In the genomic region with DNA sequence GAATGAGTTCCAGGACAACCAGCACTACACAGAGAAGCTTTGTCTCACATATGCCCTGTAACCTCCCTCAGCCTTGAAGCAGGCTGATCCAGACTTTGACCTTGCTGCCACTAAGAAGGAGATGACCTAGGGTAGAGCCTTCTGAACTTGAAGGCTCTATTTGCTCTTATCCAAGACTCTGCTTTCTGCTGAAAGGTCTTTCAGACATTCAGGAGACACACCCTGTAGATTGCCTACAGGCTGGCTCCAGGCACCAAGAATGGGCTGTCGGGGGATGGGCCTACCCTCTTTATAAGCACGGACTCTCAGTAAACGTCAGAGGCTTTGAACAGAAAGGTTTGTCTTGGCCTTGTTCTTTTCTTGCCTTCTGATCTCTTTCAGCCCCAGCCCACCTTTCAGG, we compare ENCODE assay signal across 5 mouse cellular contexts. TPM values are rescaled to one million over a fixed set of nuclear protein-coding genes. Genes with fewer than 3 reads are reported as not detected.
DNase-seq lines count a peak whose midpoint lies in the region; ATAC-seq and TF ChIP-seq lines count a peak whose summit lies in the region.
"Not testable (repeated sequence)": the region's sequence is repeated elsewhere in the genome, so short reads cannot be mapped to it uniquely, and the experiment has no call there.

No protein-coding gene starts in this region.

- not testable (repeated sequence) for H3K27me3 ChIP-seq in ES-Bruce4 (ENCODE audit: control insufficient read depth, insufficient read depth, low read length, poor library complexity, severe bottlenecking); intestine, embryonic 16.5 days (replicated peaks; ENCODE audit: control insufficient read depth, insufficient read depth, low read length); stomach, postnatal 0 days (ENCODE audit: control insufficient read depth, insufficient read depth, low read length)

- H3K4me2 ChIP-seq in intestine, embryonic 16.5 days (ENCODE audit: low read depth, low read length); stomach, postnatal 0 days (replicated peaks; ENCODE audit: low read depth): not testable (repeated sequence)

- H3K4me3 ChIP-seq in ES-Bruce4 (ENCODE audit: low read depth, low read length); ES-E14 (ENCODE audit: insufficient read depth in 1 of 2, low read depth in 1 of 2, low read length in 2 of 2, poor library complexity in 1 of 2, severe bottlenecking in 1 of 2); intestine, embryonic 16.5 days (ENCODE audit: low read length); stomach, postnatal 0 days (ENCODE audit: low read depth, low read length): not testable (repeated sequence)

- 44% methylated on average over 3 of the region's 3 CpGs for WGBS in intestine, embryonic 16.5 days
- WGBS in stomach, postnatal 0 days: 41% methylated on average over 3 of the region's 3 CpGs

- H3K27ac ChIP-seq in ES-Bruce4 (ENCODE audit: insufficient read depth, low read length); ES-E14 (ENCODE audit: insufficient read depth, low read depth, low read length, poor library complexity, severe bottlenecking); stomach, postnatal 0 days (replicated peaks): not testable (repeated sequence)
- peak overlapping the region; percentile 41; the same call in 1 of the 2 replicates for H3K27ac ChIP-seq in intestine, embryonic 16.5 days (ENCODE audit: low read length)

- TF ChIP-seq POLR2A in ES-Bruce4 (IDR thresholded peaks at IDR 0.05; ENCODE audit: insufficient read depth, low read length): not testable (repeated sequence)

- in situ Hi-C loops in ES-E14 (cut with MboI; ENCODE audit: low sequenced_read_pairs in 2 of 2, unreplicated experiment in 2 of 2): not testable (repeated sequence)

- peak; percentile 63 for ATAC-seq in intestine, embryonic 16.5 days
- ATAC-seq in stomach, postnatal 0 days (ENCODE audit: low FRiP score, low TSS enrichment): not testable (repeated sequence)

- H3K9me3 ChIP-seq in ES-Bruce4 (replicated peaks; ENCODE audit: control insufficient read depth, insufficient read depth, low read length, poor library complexity, severe bottlenecking); ES-E14 (ENCODE audit: control insufficient read depth, insufficient read depth, low read depth, low read length); intestine, embryonic 16.5 days (ENCODE audit: control insufficient read depth, low read length); stomach, postnatal 0 days (ENCODE audit: control insufficient read depth, low read length): not testable (repeated sequence)

- DNase-seq in ES-E14 (ENCODE audit: low read depth, low spot score) (peak; percentile 41), ZHBTc4 (ENCODE audit: low read depth, low spot score) (peak; percentile 80)
- peak; percentile 37 for DNase-seq in stomach, postnatal 0 days (ENCODE audit: low spot score)

- 0 out of 2 replicates have a peak, but pooled peaks have one; percentile 47 for TF ChIP-seq EP300 in ES-Bruce4 (IDR thresholded peaks at IDR 0.05; ENCODE audit: insufficient read depth, low read depth, low read length)
- TF ChIP-seq EP300 in stomach, postnatal 0 days (optimal IDR thresholded peaks at IDR 0.05): not testable (repeated sequence)

- TF ChIP-seq CTCF in ES-Bruce4 (IDR thresholded peaks at IDR 0.05; ENCODE audit: low read depth, low read length); stomach, postnatal 0 days (IDR thresholded peaks at IDR 0.05; ENCODE audit: low read depth): not testable (repeated sequence)

- not testable (repeated sequence) for H3K9ac ChIP-seq in ES-Bruce4 (ENCODE audit: low read depth, poor library complexity, severe bottlenecking); ES-E14 (ENCODE audit: insufficient read depth, low read depth, low read length, poor library complexity, severe bottlenecking); intestine, embryonic 16.5 days (ENCODE audit: low read depth, low read length); stomach, postnatal 0 days (ENCODE audit: low read length)

- H3K4me1 ChIP-seq in ES-Bruce4 (ENCODE audit: control insufficient read depth, insufficient read depth, low read length); ES-E14 (ENCODE audit: control insufficient read depth in 2 of 2, insufficient read depth in 2 of 2, low read length in 2 of 2, poor library complexity in 1 of 2); intestine, embryonic 16.5 days (ENCODE audit: control insufficient read depth, insufficient read depth, low read length); stomach, postnatal 0 days (replicated peaks; ENCODE audit: control insufficient read depth, insufficient read depth): not testable (repeated sequence)

- not testable (repeated sequence) for H3K36me3 ChIP-seq in ES-Bruce4 (ENCODE audit: control insufficient read depth, insufficient read depth, low read length, poor library complexity, severe bottlenecking); ES-E14 (ENCODE audit: control insufficient read depth, insufficient read depth, low read length, poor library complexity, severe bottlenecking); intestine, embryonic 16.5 days (ENCODE audit: control insufficient read depth, insufficient read depth, low read length); stomach, postnatal 0 days (ENCODE audit: control insufficient read depth, insufficient read depth, low read length)

RNA-seq across cellular contexts. Expression of a gene that starts 9.5 kb away (rescaled TPM):
- 32.0 and 34.8 TPM in 2 replicates for polyA plus RNA-seq in ES-Bruce4 (2011; ENCODE audit: insufficient read depth, insufficient read length, low read depth, missing spikeins)
- total RNA-seq in ES-E14 (2012; rRNA removed): 10.8 and 14.4 TPM in 2 replicates
- 63.0 and 77.2 TPM in 2 replicates for polyA plus RNA-seq in intestine, embryonic 16.5 days (2015; fragmentation: Nextera tagmentation; extraction: Ambion mirVana)
- polyA plus RNA-seq in stomach, postnatal 0 days (2015; fragmentation: Nextera tagmentation; extraction: Ambion mirVana): 95.4 and 99.6 TPM in 2 replicates
